Comparison of ENCODE assay signal across 17 mouse cellular contexts in genomic region chr1:193980571-193980970, GRCm38 (mm10).
"Had no signal": no experiment of that assay in that cellular context is flagged by ENCODE, and none has a peak within 500 bp of the region (broad histone marks: within the 10 kb centered on the region; RNA-seq: fewer than 3 reads in every experiment).

No protein-coding gene starts in this region.

- H3K4me2 ChIP-seq: liver, embryonic 13.5 days; neural tube, embryonic 12.5 days had no signal

- H3K4me1 ChIP-seq: liver, embryonic 13.5 days; megakaryocyte, embryonic 14.5 days; midbrain, embryonic 10.5 days; neural tube, embryonic 12.5 days had no signal

- H3K4me3 ChIP-seq: layer of hippocampus, adult 2 months; left cerebral cortex, adult 2 months; liver, embryonic 13.5 days; megakaryocyte, embryonic 14.5 days; midbrain, embryonic 10.5 days; neural tube, embryonic 12.5 days had no signal

- H3K9me3 ChIP-seq: liver, embryonic 13.5 days; megakaryocyte, embryonic 14.5 days; midbrain, embryonic 10.5 days; neural tube, embryonic 12.5 days had no signal

- H3K27ac ChIP-seq: kidney, postnatal 0 days; layer of hippocampus, adult 2 months; left cerebral cortex, adult 2 months; liver, embryonic 13.5 days; midbrain, embryonic 10.5 days; neural tube, embryonic 12.5 days had no signal

- H3K36me3 ChIP-seq: liver, embryonic 13.5 days; midbrain, embryonic 10.5 days; neural tube, embryonic 12.5 days had no signal

- DNase-seq: kidney, adult 2 months; kidney, postnatal 25 days; layer of hippocampus, adult 9-11 months; layer of hippocampus, postnatal 36 days; liver, embryonic 13.5 days; lung, adult 2 months; lung, postnatal 14 days; midbrain, embryonic 14.5 days; thymus, adult 2 months; thymus, postnatal 14 days; thymus, postnatal 4 days had no signal

- H3K9ac ChIP-seq: liver, embryonic 13.5 days; neural tube, embryonic 12.5 days had no signal

- H3K27me3 ChIP-seq: liver, embryonic 13.5 days; megakaryocyte, embryonic 14.5 days; neural tube, embryonic 12.5 days had no signal
